Mouse (Mus musculus) right cerebral cortex, postnatal 4 days (tissue): ENCODE data around the gene Pdlim5.
"Not testable (repeated sequence)": the region's sequence is repeated elsewhere in the genome, so short reads cannot be mapped to it uniquely, and the experiment has no call there.

ENCODE experiments used
- DNase-seq: peaks from one replicate; pipeline ENCODE4 v3.0.0-alpha.2; 2022

Gene Pdlim5

GRCm38 (mm10) chr3:142249458-142249857, 146.0 kb downstream of the Pdlim5 start:
- no peak for DNase-seq

DNA sequence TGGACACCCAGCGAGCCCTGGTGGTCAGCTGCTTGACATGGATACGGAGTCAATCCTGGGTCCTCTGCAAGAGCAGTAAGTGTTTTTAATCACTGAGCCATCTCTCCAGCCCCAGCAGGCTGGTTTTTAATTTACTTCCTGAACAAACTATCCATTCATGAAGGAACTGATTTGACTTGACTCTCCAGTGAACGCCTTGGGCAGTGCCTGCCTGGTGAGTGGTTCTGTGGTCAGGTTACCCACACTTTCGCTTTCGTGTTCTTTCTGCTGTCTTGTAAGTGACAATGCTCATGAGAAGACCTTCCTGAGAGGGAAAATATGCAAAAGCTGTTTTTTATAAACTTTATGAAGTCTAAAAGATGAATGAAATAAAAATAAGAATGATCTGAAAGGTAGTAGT, 152.2 kb downstream of the Pdlim5 start:
- no peak for DNase-seq

GRCm38 (mm10) chr3:142239298-142239697, 156.2 kb downstream of the Pdlim5 start:
- no peak for DNase-seq

GRCm38 (mm10) chr3:142238260-142239046, 157.0 kb downstream of the Pdlim5 start:
- no peak for DNase-seq

DNA sequence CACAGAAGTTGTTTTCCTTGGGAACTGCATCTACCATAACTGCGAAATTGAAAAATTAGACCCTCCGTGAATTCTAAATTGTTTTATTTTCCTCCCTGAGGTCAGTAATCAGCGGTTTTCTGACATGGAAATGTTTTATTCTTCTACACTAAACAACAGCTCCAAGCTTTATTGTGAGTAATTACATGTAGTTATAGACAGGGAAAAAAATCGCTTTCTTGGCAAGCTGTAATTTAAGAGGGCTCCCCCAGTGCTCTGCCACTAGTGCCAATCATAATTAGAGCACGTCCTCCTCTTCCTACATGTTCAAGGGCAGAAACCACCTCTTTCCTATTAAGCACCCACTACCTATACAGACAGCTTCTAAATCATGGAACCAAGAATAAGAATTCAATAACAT, 157.9 kb downstream of the Pdlim5 start:
- DNase-seq: no peak

- DNase-seq: no peak
These were observed 161.7 kb downstream of the Pdlim5 start for GRCm38 (mm10) chr3:142233606-142234465.

DNA sequence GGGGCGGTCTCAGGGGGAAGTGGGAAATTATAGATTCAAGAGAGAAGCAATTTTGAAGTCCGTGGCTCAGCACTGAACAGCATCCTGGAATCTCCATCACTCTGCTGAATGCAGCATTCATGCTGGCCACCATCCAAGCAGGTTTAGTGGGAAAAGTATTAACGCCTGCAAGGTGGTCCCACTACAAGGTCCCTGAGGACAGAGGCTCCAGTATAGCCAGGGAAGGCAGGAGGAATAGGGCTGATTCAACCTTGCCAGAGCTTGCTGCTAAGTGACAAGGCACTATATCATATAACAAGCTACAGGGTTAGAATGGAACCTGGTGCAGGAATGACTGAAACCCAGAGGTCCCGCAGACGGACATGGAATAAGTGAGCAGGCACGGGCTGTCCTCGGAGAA, 166.8 kb downstream of the Pdlim5 start:
- DNase-seq: no peak

- DNase-seq: no peak
These were observed 172.9 kb downstream of the Pdlim5 start for GRCm38 (mm10) chr3:142222471-142223103.

DNA sequence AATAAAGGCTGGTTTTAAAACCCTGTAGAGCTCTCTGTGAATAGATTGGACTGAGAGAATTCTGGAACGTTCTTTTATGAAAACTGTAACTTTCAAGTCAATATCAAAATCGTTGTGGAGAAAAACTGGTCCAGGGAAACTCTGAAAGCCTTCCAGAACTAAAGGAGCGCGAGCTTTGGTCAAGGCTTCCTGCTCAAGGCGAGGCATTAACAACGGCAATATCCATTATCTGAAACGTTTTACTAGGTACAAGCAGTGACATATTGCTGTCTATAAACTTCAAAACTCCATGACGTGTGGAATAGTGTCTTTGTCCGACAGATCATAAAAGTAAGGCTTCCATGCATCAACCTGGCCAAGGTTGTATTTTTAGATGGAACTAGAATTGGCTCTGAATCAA, 175.6 kb downstream of the Pdlim5 start:
- DNase-seq: no peak

DNA sequence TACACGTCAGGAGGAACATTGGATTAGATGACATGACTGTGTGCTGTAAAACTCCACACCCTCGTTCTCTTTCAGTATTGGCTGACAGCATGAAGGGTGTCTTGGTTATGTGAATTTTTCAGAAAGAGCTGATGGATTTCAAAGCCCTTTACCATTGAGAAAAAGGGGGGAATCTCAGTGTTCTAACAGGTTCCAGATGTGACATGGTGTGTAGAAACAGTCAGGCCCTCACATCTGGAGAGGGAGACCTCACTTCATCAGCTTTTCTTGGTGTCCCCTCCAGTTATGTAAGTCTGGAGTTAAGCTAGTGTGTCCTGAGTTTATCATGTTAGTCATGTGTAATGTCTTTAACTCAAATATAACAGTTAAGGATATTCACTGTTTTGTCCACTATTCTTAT, 182.7 kb downstream of the Pdlim5 start:
- DNase-seq: no peak

DNA sequence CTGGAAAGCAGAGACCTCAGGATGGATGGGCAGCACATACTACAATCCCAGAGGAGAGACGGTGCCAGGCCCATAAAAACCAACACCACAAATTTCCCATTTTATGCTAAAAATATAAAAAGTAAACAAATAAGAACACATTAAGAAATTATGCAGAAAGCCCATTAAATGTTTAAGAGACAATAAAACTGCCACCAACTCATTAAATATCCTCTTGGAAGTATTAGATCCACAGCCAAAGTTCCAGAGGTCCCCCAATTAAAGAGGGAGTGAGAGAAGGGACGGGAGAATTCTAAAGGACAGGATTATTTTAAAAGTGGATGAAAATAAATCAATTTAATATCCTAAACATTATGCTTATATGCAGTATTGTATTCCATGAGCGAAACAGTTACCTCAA, 183.3 kb downstream of the Pdlim5 start:
- no peak for DNase-seq

- DNase-seq: no peak
These were observed 185.5 kb downstream of the Pdlim5 start for GRCm38 (mm10) chr3:142209981-142210380.

- DNase-seq: peak; percentile 6
These were observed 186.4 kb downstream of the Pdlim5 start for GRCm38 (mm10) chr3:142209057-142209456.

GRCm38 (mm10) chr3:142207488-142207887, 188.0 kb downstream of the Pdlim5 start:
- no peak for DNase-seq

DNA sequence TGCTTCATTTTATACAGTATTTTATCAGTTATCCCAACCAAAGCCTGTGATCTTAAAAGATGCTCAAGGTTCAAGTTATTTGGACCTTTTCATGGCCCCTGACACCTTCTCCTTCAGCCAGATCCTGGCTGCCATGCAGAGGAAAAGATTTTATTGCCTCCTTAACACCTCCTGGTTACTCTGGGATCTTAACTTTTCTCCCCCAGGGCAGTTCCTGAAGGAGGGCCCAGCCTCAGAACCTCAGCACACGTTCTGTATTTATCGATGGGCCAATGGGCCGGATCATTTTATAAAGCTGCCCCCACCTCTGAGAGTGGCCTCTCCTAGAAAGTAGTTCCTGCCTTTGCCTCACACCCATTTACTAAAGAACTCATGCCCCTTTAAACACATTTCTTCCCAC, 189.2 kb downstream of the Pdlim5 start:
- no peak for DNase-seq

DNA sequence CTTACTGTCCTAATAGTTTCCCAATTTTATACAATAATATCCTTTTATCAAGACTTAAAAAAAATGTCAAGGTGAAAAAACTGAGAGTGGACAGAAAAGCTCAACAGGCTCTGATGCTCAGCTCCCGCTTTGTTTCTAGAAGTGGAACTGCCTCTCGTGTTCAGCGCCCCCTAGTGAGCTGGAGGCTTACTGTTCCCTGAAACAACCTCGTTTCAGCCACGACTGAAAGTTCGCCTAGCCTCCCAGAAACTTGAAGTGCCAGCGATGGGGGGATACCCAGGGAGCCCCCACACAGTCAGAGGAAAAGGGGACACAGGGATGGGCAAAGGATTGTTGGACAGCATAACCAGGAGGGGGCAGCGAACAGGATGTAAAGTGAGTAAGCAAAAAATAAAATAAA, 199.4 kb downstream of the Pdlim5 start:
- DNase-seq: no peak

DNA sequence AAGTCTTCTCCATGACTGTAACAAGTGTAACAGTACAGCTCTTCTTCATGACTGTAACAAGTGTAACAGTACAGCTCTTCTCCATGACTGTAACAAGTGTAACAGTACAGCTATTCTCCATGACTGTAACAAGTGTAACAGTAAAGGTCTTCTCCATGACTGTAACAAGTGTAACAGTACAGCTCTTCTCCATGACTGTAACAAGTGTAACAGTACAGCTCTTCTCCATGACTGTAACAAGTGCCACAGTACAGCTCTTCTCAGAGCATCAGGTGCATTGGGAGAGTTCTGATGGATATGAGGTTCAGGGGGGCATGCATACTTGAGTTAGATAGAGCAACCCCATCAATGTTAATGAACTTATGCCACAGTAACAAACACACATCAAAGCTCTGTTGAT, 203.9 kb downstream of the Pdlim5 start:
- DNase-seq: not testable (repeated sequence)
